Mouse (Mus musculus) forebrain, embryonic 11.5 days (tissue): Measurements from ENCODE around the gene Epb41l3. TPM values are rescaled to one million over a fixed set of nuclear protein-coding genes. Genes with fewer than 3 reads are reported as not detected.

Source experiments
- ATAC-seq: fragments of 200-750 bp; cut with Nextera tagmentation; replicated peaks from 2 replicates; pipeline ENCODE4 v1.8.0; 2017; ENCODE audit warnings: moderate TSS enrichment; ENCODE audit not compliant: low FRiP score
- DNase-seq: peaks from one replicate; pipeline ENCODE4 v3.0.0-alpha.2; 2017; ENCODE audit warnings: low spot score
- H3K27ac ChIP-seq: fragments of 300-500 bp; sonication (generic); 2 replicates; pipeline ENCODE4 v1.5.1; 2014; ENCODE audit warnings: low read depth, low read length
- H3K27me3 ChIP-seq: fragments of 300-500 bp; sonication (generic); 2 replicates; pipeline ENCODE4 v1.6.1; 2014; ENCODE audit warnings: mild to moderate bottlenecking, low read length, mixed read lengths; ENCODE audit not compliant: control insufficient read depth, insufficient read depth
- H3K36me3 ChIP-seq: fragments of 300-500 bp; sonication (generic); 2 replicates; pipeline ENCODE4 v1.6.1; 2014; ENCODE audit warnings: mild to moderate bottlenecking, low read length, moderate library complexity, mixed read lengths; ENCODE audit not compliant: control insufficient read depth, insufficient read depth
- H3K4me1 ChIP-seq: fragments of 300-500 bp; sonication (generic); replicated peaks from 2 replicates; pipeline ENCODE4 v1.6.1; 2014; ENCODE audit warnings: low read length, mixed read lengths; ENCODE audit not compliant: control insufficient read depth, insufficient read depth
- H3K4me2 ChIP-seq: fragments of 300-500 bp; sonication (generic); 2 replicates; pipeline ENCODE4 v1.6.1; 2014; ENCODE audit warnings: low read depth, mild to moderate bottlenecking, low read length, moderate library complexity, mixed read lengths; ENCODE audit not compliant: severe bottlenecking
- H3K4me3 ChIP-seq: fragments of 300-500 bp; sonication (generic); 2 replicates; pipeline ENCODE4 v1.5.1; 2014; ENCODE audit warnings: low read depth, low read length
- H3K9ac ChIP-seq: fragments of 300-500 bp; sonication (generic); 2 replicates; pipeline ENCODE4 v1.6.1; 2014; ENCODE audit warnings: low read length
- H3K9me3 ChIP-seq: fragments of 300-500 bp; sonication (generic); 2 replicates; pipeline ENCODE4 v1.6.1; 2016; ENCODE audit warnings: low read length, mixed read lengths; ENCODE audit not compliant: control insufficient read depth
- WGBS: fragments of 180-500 bp; shearing (Covaris S2); extraction: QIAGEN DNeasy Blood & Tissue Kit; methylation state at CpG from one replicate; pipeline ENCODE4 v1.1.7; 2014; 5-methylcytosine and 5-hydroxymethylcytosine counted together
- polyA plus RNA-seq: library from polyadenylated mRNA; unstranded; fragments of >200 nt; fragmentation: Nextera tagmentation; extraction: Ambion mirVana; gene quantifications from 2 replicates; pipeline ENCODE4 v1.2.1, GENCODE M21; 2014

The Epb41l3 gene
- polyA plus RNA-seq, 1 experiment from 2014 or later: 78.4 TPM

GRCm38 (mm10) chr17:69227426-69228014, 152.0 kb downstream of the Epb41l3 start:
- Histone ChIP-seq H3K4me2 (no peak overlapping the region), H3K9ac (no peak overlapping the region), H3K4me1 (no peaks in the 10 kb centered on the region; the same call in 1 of the 2 replicates), H3K27me3 (no peaks in the 10 kb centered on the region), H3K36me3 (no peaks in the 10 kb centered on the region), H3K4me3 (no peak overlapping the region), H3K27ac (no peak overlapping the region), H3K9me3 (no peaks in the 10 kb centered on the region)
- 65% methylated on average over 9 of the region's 9 CpGs for WGBS
- no peak for ATAC-seq
- no peak for DNase-seq

GRCm38 (mm10) chr17:69229451-69229850, 154.0 kb downstream of the Epb41l3 start:
- no peak for DNase-seq
- Histone ChIP-seq H3K27ac (no peak overlapping the region), H3K4me1 (no peaks in the 10 kb centered on the region; the same call in 1 of the 2 replicates), H3K9me3 (no peaks in the 10 kb centered on the region), H3K4me2 (no peak overlapping the region), H3K4me3 (no peak overlapping the region), H3K27me3 (no peaks in the 10 kb centered on the region), H3K9ac (no peak overlapping the region), H3K36me3 (no peaks in the 10 kb centered on the region)
- ATAC-seq: no peak
- WGBS: 71% methylated on average over 5 of the region's 5 CpGs

- Histone ChIP-seq H3K27me3 (no peaks in the 10 kb centered on the region), H3K4me3 (no peak overlapping the region), H3K9ac (no peak overlapping the region), H3K4me2 (no peak overlapping the region), H3K9me3 (no peaks in the 10 kb centered on the region), H3K36me3 (no peaks in the 10 kb centered on the region), H3K4me1 (no peaks in the 10 kb centered on the region; the same call in 1 of the 2 replicates), H3K27ac (peak overlapping the region; percentile 31)
- no peak for DNase-seq
- ATAC-seq: peak; percentile 52
- WGBS: 40% methylated on average over 6 of the region's 6 CpGs
These were observed 154.7 kb downstream of the Epb41l3 start for GRCm38 (mm10) chr17:69230131-69230621.

GRCm38 (mm10) chr17:69231360-69231759, 155.9 kb downstream of the Epb41l3 start:
- WGBS: 82% methylated on average over 5 of the region's 5 CpGs
- DNase-seq (no peak), ATAC-seq (no peak)
- no peaks in the 10 kb centered on the region; the same call in 1 of the 2 replicates for H3K4me1 ChIP-seq
- H3K9me3 ChIP-seq: no peaks in the 10 kb centered on the region
- no peak overlapping the region for H3K4me3 ChIP-seq
- no peak overlapping the region for H3K27ac ChIP-seq
- no peak overlapping the region for H3K9ac ChIP-seq
- no peak overlapping the region for H3K4me2 ChIP-seq
- no peaks in the 10 kb centered on the region for H3K36me3 ChIP-seq
- H3K27me3 ChIP-seq: no peaks in the 10 kb centered on the region

- Histone ChIP-seq H3K4me2 (no peak overlapping the region), H3K27ac (no peak overlapping the region), H3K36me3 (no peaks in the 10 kb centered on the region), H3K9me3 (no peaks in the 10 kb centered on the region), H3K27me3 (no peaks in the 10 kb centered on the region), H3K4me3 (no peak overlapping the region), H3K9ac (no peak overlapping the region), H3K4me1 (no peaks in the 10 kb centered on the region)
- DNase-seq (no peak), ATAC-seq (no peak)
- 95% methylated on average over 3 of the region's 3 CpGs for WGBS
These were observed 161.7 kb downstream of the Epb41l3 start for GRCm38 (mm10) chr17:69237172-69237571.

GRCm38 (mm10) chr17:69238810-69239373, 163.4 kb downstream of the Epb41l3 start:
- no peaks in the 10 kb centered on the region for H3K36me3 ChIP-seq
- H3K27ac ChIP-seq: no peak overlapping the region
- no peaks in the 10 kb centered on the region for H3K4me1 ChIP-seq
- DNase-seq (no peak), ATAC-seq (no peak)
- no peak overlapping the region for H3K4me2 ChIP-seq
- H3K4me3 ChIP-seq: no peak overlapping the region
- no peak overlapping the region for H3K9ac ChIP-seq
- H3K27me3 ChIP-seq: no peaks in the 10 kb centered on the region
- H3K9me3 ChIP-seq: no peaks in the 10 kb centered on the region
- 90% methylated on average over 4 of the region's 4 CpGs for WGBS

GRCm38 (mm10) chr17:69239423-69239822, 163.9 kb downstream of the Epb41l3 start:
- ATAC-seq: no peak
- Histone ChIP-seq H3K4me3 (no peak overlapping the region), H3K36me3 (no peaks in the 10 kb centered on the region), H3K9me3 (no peaks in the 10 kb centered on the region), H3K27me3 (no peaks in the 10 kb centered on the region), H3K4me1 (no peaks in the 10 kb centered on the region), H3K27ac (no peak overlapping the region), H3K4me2 (no peak overlapping the region), H3K9ac (no peak overlapping the region)
- 90% methylated on average over 6 of the region's 6 CpGs for WGBS
- no peak for DNase-seq

GRCm38 (mm10) chr17:69255834-69256233, 180.4 kb downstream of the Epb41l3 start:
- DNase-seq: no peak
- no peak overlapping the region for H3K4me2 ChIP-seq
- ATAC-seq: no peak
- 77% methylated on average over 9 of the region's 9 CpGs for WGBS
- H3K9me3 ChIP-seq: no peaks in the 10 kb centered on the region
- no peak overlapping the region for H3K9ac ChIP-seq
- no peak overlapping the region for H3K4me3 ChIP-seq
- H3K27ac ChIP-seq: no peak overlapping the region
- no peaks in the 10 kb centered on the region for H3K4me1 ChIP-seq
- H3K27me3 ChIP-seq: no peaks in the 10 kb centered on the region
- H3K36me3 ChIP-seq: no peaks in the 10 kb centered on the region

GRCm38 (mm10) chr17:69256441-69256840, 181.0 kb downstream of the Epb41l3 start:
- Histone ChIP-seq H3K27me3 (no peaks in the 10 kb centered on the region), H3K4me1 (no peaks in the 10 kb centered on the region), H3K4me2 (no peak overlapping the region), H3K4me3 (no peak overlapping the region), H3K27ac (no peak overlapping the region), H3K9me3 (no peaks in the 10 kb centered on the region), H3K36me3 (no peaks in the 10 kb centered on the region), H3K9ac (no peak overlapping the region)
- no peak for ATAC-seq
- WGBS: 58% methylated on average over 9 of the region's 9 CpGs
- DNase-seq: no peak
